Mouse (Mus musculus) MEL (cell line): Measurements from ENCODE around the gene Etv2.

Experiments
- KAT2A ChIP-seq: conservative IDR thresholded peaks from 2 replicates; pipeline ENCODE4 v1.6.1; 2012; ENCODE audit warnings: low read depth, low read length, improper control_type of control experiment, inconsistent platforms
- TAL1 ChIP-seq: IDR thresholded peaks from 2 replicates; pipeline ENCODE4 v1.6.1; 2012; ENCODE audit warnings: mild to moderate bottlenecking, inconsistent platforms, low read length, moderate library complexity, mixed read lengths
- UBTF ChIP-seq: IDR thresholded peaks from 2 replicates; pipeline ENCODE4 v1.6.1; 2012; ENCODE audit warnings: low read depth, mild to moderate bottlenecking, inconsistent platforms, low read length, improper control_type of control experiment, moderate library complexity, borderline replicate concordance; ENCODE audit not compliant: insufficient read depth
- ZMIZ1 ChIP-seq: IDR thresholded peaks from 2 replicates; pipeline ENCODE4 v1.6.1; 2012; ENCODE audit warnings: low read depth, mild to moderate bottlenecking, inconsistent platforms, low read length, improper control_type of control experiment, moderate library complexity

- TF ChIP-seq TAL1 (no peak), UBTF (no peak), KAT2A (peak; percentile 39; the same call in 1 of the 2 replicates), ZMIZ1 (peak; percentile 88; the same call in 1 of the 2 replicates)
These were observed 35.7 kb downstream of the Etv2 start for GRCm38 (mm10) chr7:30599933-30600353.
